Mouse (Mus musculus) liver, embryonic 16.5 days (tissue): ENCODE results near the gene Gmfb. TPM values are rescaled to one million over a fixed set of nuclear protein-coding genes. Genes with fewer than 3 reads are reported as not detected.

Experiments
- ATAC-seq: fragments of 200-750 bp; cut with Nextera tagmentation; 2 replicates; pipeline ENCODE4 v1.8.0; 2017; ENCODE audit warnings: low read depth, mild to moderate bottlenecking, moderate number of reproducible peaks, moderate library complexity
- H3K27ac ChIP-seq: fragments of 300-500 bp; sonication (generic); 2 replicates; pipeline ENCODE4 v1.5.1; 2014; ENCODE audit warnings: mild to moderate bottlenecking, low read length
- H3K27me3 ChIP-seq: fragments of 300-500 bp; sonication (generic); 2 replicates; pipeline ENCODE4 v1.6.1; 2014; ENCODE audit warnings: low read depth, low read length, mixed read lengths; ENCODE audit not compliant: control insufficient read depth, insufficient read depth
- H3K36me3 ChIP-seq: fragments of 300-500 bp; sonication (generic); 2 replicates; pipeline ENCODE4 v1.6.1; 2014; ENCODE audit warnings: mild to moderate bottlenecking; ENCODE audit not compliant: control insufficient read depth, insufficient read depth
- H3K4me1 ChIP-seq: fragments of 300-500 bp; sonication (generic); 2 replicates; pipeline ENCODE4 v1.6.1; 2014; ENCODE audit warnings: low read depth, low read length, mixed read lengths; ENCODE audit not compliant: control insufficient read depth
- H3K4me2 ChIP-seq: fragments of 300-500 bp; sonication (generic); 2 replicates; pipeline ENCODE4 v1.6.1; 2014; ENCODE audit warnings: low read depth, low read length, mixed read lengths
- H3K4me3 ChIP-seq: fragments of 300-500 bp; sonication (generic); 2 replicates; pipeline ENCODE4 v1.5.1; 2014; ENCODE audit warnings: low read depth, mild to moderate bottlenecking, low read length
- H3K9ac ChIP-seq: fragments of 300-500 bp; sonication (generic); 2 replicates; pipeline ENCODE4 v1.6.1; 2014; ENCODE audit warnings: low read depth, low read length
- H3K9me3 ChIP-seq: fragments of 300-500 bp; sonication (generic); replicated peaks from 2 replicates; pipeline ENCODE4 v1.6.1; 2016; ENCODE audit warnings: low read length; ENCODE audit not compliant: control insufficient read depth
- WGBS: fragments of 180-500 bp; shearing (Covaris S2); extraction: QIAGEN DNeasy Blood & Tissue Kit; methylation state at CpG from one replicate; pipeline ENCODE4 v1.1.7; 2014; ENCODE audit not compliant: insufficient replicate concordance; 5-methylcytosine and 5-hydroxymethylcytosine counted together
- polyA plus RNA-seq: library from polyadenylated mRNA; unstranded; fragments of >200 nt; fragmentation: Nextera tagmentation; extraction: Ambion mirVana; gene quantifications from 2 replicates; pipeline ENCODE4 v1.2.1, GENCODE M21; 2015

Gmfb gene
- polyA plus RNA-seq, 1 experiment from 2014 or later, result 22.5 TPM

DNA sequence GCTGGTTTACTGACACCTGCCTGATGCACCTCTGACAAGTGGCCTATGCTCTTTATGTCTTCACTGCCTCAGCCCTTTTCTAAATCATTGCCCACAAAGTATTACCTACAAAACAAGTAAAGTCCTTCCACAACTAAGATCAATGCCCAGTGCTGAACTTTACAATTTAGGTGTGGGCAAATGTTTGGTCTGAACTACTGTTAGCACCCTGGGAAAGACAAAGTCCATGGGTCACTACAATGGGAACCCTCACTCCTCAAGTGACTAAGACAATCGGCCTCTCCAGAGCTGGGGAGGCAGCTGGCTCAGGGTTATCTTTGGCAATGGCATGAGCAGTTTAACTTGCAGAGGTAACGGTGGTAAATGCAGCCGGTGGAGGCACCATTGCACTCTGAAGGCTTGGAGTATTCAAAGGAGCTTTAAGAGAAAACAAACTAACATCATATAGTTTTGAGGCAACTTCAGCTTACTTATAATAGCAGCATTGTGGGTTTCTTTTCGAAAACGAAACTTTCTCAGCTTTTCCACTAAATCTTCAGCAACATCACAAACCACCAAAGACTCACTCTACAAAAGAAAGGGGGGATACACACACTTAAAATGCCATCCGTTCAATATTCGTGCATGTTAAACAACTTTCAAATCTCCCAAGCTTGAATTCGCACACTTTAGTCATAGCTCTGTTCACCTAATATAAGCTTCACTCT lies 5.0 kb downstream of the Gmfb start:
- Histone ChIP-seq H3K9me3 (no peaks in the 10 kb centered on the region), H3K27ac (0 out of 2 replicates have a peak overlapping the region, but pooled peaks have one; percentile 39), H3K9ac (no peak overlapping the region), H3K4me1 (peaks cover 33% of the 10 kb centered on the region), H3K36me3 (peaks cover 12% of the 10 kb centered on the region), H3K4me3 (no peak overlapping the region), H3K27me3 (no peaks in the 10 kb centered on the region), H3K4me2 (no peak overlapping the region)
- no peak for ATAC-seq
- WGBS, result 76% methylated on average over 8 of the region's 8 CpGs

- peak overlapping the region; percentile 32; the same call in 1 of the 2 replicates for H3K4me2 ChIP-seq
- 37% methylated on average over 6 of the region's 6 CpGs for WGBS
- 0 out of 2 replicates have a peak overlapping the region, but pooled peaks have one; percentile 4 for H3K9ac ChIP-seq
- peak overlapping the region; percentile 16 for H3K27ac ChIP-seq
- H3K4me1 ChIP-seq, result peaks cover 29% of the 10 kb centered on the region
- no peaks in the 10 kb centered on the region for H3K9me3 ChIP-seq
- H3K27me3 ChIP-seq, result no peaks in the 10 kb centered on the region
- 0 out of 2 replicates have a peak overlapping the region, but pooled peaks have one; percentile 1 for H3K4me3 ChIP-seq
- peak; percentile 78 for ATAC-seq
- H3K36me3 ChIP-seq, result peaks cover 18% of the 10 kb centered on the region
Measured at GRCm38 (mm10) chr14:46815640-46816039, 6.4 kb downstream of the Gmfb start.

DNA sequence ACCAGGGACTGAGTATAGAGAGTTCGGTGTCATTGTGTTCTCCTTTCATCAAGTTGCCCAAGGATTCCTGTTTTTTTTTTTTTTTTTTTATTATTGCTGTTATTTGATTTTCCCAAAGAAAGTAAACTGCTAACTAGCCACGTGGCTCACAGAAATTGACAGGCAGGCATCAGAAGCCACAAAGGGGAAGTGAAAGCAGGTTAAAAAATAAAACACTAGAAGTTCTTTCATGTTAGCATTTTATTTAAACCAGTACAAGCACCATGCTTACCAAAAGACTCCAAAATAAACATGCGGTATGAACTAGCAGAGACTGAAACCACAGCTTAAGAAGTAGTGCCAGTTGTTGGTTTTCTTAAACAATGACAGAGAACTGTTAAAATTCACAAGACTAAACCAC lies 14.1 kb downstream of the Gmfb start:
- ATAC-seq, result no peak

DNA sequence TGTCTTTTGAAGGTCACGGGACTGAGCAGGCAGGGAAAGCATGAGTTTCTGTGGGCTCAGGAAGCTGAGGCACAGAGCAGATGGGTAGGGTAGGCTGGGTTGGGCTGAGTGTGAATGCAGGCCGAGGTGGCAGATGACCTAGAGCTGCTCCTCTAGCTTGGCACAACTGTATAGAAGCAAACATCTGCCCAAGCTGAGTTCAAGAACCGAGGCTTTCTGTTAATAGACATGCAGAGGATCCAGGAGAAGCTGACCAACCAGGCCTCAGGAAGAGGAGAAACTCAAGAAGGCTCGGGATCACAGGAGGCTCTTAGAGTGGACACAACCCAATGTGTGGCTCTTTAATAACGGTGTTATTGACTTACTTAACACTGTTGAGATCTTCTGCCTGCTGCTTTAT lies 15.9 kb downstream of the Gmfb start:
- H3K36me3 ChIP-seq, result peaks cover 4% of the 10 kb centered on the region; the same call in 1 of the 2 replicates
- peaks cover under 1% of the 10 kb centered on the region; the same call in 1 of the 2 replicates for H3K4me1 ChIP-seq
- no peak overlapping the region for H3K4me2 ChIP-seq
- H3K27me3 ChIP-seq, result no peaks in the 10 kb centered on the region
- H3K9ac ChIP-seq, result no peak overlapping the region
- 73% methylated on average over 5 of the region's 5 CpGs for WGBS
- H3K4me3 ChIP-seq, result no peak overlapping the region
- no peak overlapping the region for H3K27ac ChIP-seq
- H3K9me3 ChIP-seq, result no peaks in the 10 kb centered on the region
- no peak for ATAC-seq

More for the DNA sequence above, 14.1 kb downstream of the Gmfb start:
- H3K36me3 ChIP-seq, result peaks cover 6% of the 10 kb centered on the region; the same call in 1 of the 2 replicates
- H3K9ac ChIP-seq, result no peak overlapping the region
- 46% methylated on average over 3 of the region's 3 CpGs for WGBS
- H3K27me3 ChIP-seq, result no peaks in the 10 kb centered on the region
- H3K4me2 ChIP-seq, result no peak overlapping the region
- no peaks in the 10 kb centered on the region for H3K4me1 ChIP-seq
- H3K9me3 ChIP-seq, result no peaks in the 10 kb centered on the region
- no peak overlapping the region for H3K27ac ChIP-seq
- no peak overlapping the region for H3K4me3 ChIP-seq

- Histone ChIP-seq H3K9ac (no peak overlapping the region), H3K4me1 (peaks cover 7% of the 10 kb centered on the region), H3K4me3 (no peak overlapping the region), H3K36me3 (no peaks in the 10 kb centered on the region), H3K27ac (no peak overlapping the region), H3K27me3 (no peaks in the 10 kb centered on the region), H3K4me2 (no peak overlapping the region), H3K9me3 (no peaks in the 10 kb centered on the region)
- no peak for ATAC-seq
- 45% methylated on average over 1 of the region's 1 CpGs for WGBS
Measured at GRCm38 (mm10) chr14:46803791-46804190, 18.3 kb downstream of the Gmfb start.

GRCm38 (mm10) chr14:46803259-46803658 lies 18.8 kb downstream of the Gmfb start:
- WGBS, result 79% methylated on average over 4 of the region's 4 CpGs
- Histone ChIP-seq H3K4me3 (no peak overlapping the region), H3K36me3 (no peaks in the 10 kb centered on the region), H3K27me3 (no peaks in the 10 kb centered on the region), H3K4me1 (peaks cover 7% of the 10 kb centered on the region), H3K27ac (no peak overlapping the region), H3K9me3 (no peaks in the 10 kb centered on the region), H3K9ac (no peak overlapping the region), H3K4me2 (no peak overlapping the region)
- ATAC-seq, result no peak

- Histone ChIP-seq H3K9me3 (no peaks in the 10 kb centered on the region), H3K36me3 (no peaks in the 10 kb centered on the region), H3K4me3 (no peak overlapping the region), H3K9ac (no peak overlapping the region), H3K4me1 (peaks cover 7% of the 10 kb centered on the region), H3K27ac (no peak overlapping the region), H3K4me2 (no peak overlapping the region), H3K27me3 (no peaks in the 10 kb centered on the region)
- ATAC-seq, result peak; percentile 66
- 56% methylated on average over 3 of the region's 3 CpGs for WGBS
Measured at GRCm38 (mm10) chr14:46800684-46801345, 21.2 kb downstream of the Gmfb start.

GRCm38 (mm10) chr14:46794157-46794556 lies 27.9 kb downstream of the Gmfb start:
- Histone ChIP-seq H3K27ac (no peak overlapping the region), H3K4me3 (no peak overlapping the region), H3K4me2 (no peak overlapping the region), H3K36me3 (no peaks in the 10 kb centered on the region), H3K9me3 (no peaks in the 10 kb centered on the region), H3K9ac (no peak overlapping the region), H3K4me1 (peaks cover 11% of the 10 kb centered on the region), H3K27me3 (no peaks in the 10 kb centered on the region)
- WGBS, result 47% methylated on average over 5 of the region's 5 CpGs
- no peak for ATAC-seq

- H3K9me3 ChIP-seq, result no peaks in the 10 kb centered on the region
- no peak overlapping the region for H3K9ac ChIP-seq
- no peak for ATAC-seq
- H3K27ac ChIP-seq, result no peak overlapping the region
- 77% methylated on average over 6 of the region's 6 CpGs for WGBS
- H3K27me3 ChIP-seq, result no peaks in the 10 kb centered on the region
- no peaks in the 10 kb centered on the region for H3K36me3 ChIP-seq
- no peak overlapping the region for H3K4me3 ChIP-seq
- H3K4me2 ChIP-seq, result no peak overlapping the region
- H3K4me1 ChIP-seq, result peaks cover 30% of the 10 kb centered on the region
Measured at GRCm38 (mm10) chr14:46790723-46791122, 31.3 kb downstream of the Gmfb start.
